Mouse (Mus musculus): Measurements from ENCODE around the gene Xylt2. TPM values are rescaled to one million over a fixed set of nuclear protein-coding genes. Genes with fewer than 3 reads are reported as not detected.

Gene Xylt2
- total RNA-seq, 2 experiments from 2014 or later: 17.1 to 18.6 TPM

GRCm38 (mm10) chr11:94620766-94621457, 56.4 kb downstream of the Xylt2 start:
- intact Hi-C loops (cut with DNase I): no loop called here
- no peak for DNase-seq

- no peak for DNase-seq
- intact Hi-C loops (cut with DNase I): no loop called here
These were observed 59.7 kb downstream of the Xylt2 start for GRCm38 (mm10) chr11:94617646-94618045.

- intact Hi-C loops (cut with DNase I): no loop called here
These were observed 61.8 kb downstream of the Xylt2 start for GRCm38 (mm10) chr11:94615494-94615893.

GRCm38 (mm10) chr11:94614603-94615002, 62.7 kb downstream of the Xylt2 start:
- DNase-seq: no peak
- intact Hi-C loops (cut with DNase I): no loop called here

More at GRCm38 (mm10) chr11:94615494-94615893, 61.8 kb downstream of the Xylt2 start:
- no peak for DNase-seq

Other genes starting within 250 kb of the Xylt2 start
- gene Cacna1g, start 203.3 kb downstream of the Xylt2 start, total RNA-seq (2021): 10 to 100 TPM; 33.4 to 41.3 TPM
- 1 to 10 TPM in 1 of 2 experiments, under 1 TPM in 1; 0.31 to 1.2 TPM for gene Spata20, start 191.3 kb downstream of the Xylt2 start, total RNA-seq (2021)
- gene Epn3, start 177.5 kb downstream of the Xylt2 start, total RNA-seq (2021): 10 to 100 TPM; 26.5 to 26.7 TPM
- 1 to 10 TPM; 3.9 to 4.9 TPM for gene Mycbpap, start 155.8 kb downstream of the Xylt2 start, total RNA-seq (2021)
- 10 to 100 TPM in 1 of 2 experiments, 1 to 10 TPM in 1; 9.8 to 10.2 TPM for gene Rsad1, start 128.3 kb downstream of the Xylt2 start, total RNA-seq (2021)
- gene Chad, start 112.5 kb downstream of the Xylt2 start, total RNA-seq (2021): under 1 TPM; 0.74 TPM
- 10 to 100 TPM; 44.5 to 49.6 TPM for gene Acsf2, start 75.6 kb downstream of the Xylt2 start, total RNA-seq (2021)
- gene Lrrc59, start 47.7 kb downstream of the Xylt2 start, total RNA-seq (2021): 10 to 100 TPM; 60.0 to 63.3 TPM
- 10 to 100 TPM; 76.6 to 77.1 TPM for gene Mrpl27, start 23.7 kb downstream of the Xylt2 start, total RNA-seq (2021)
- 1 to 10 TPM; 1.7 to 1.8 TPM for gene Eme1, start 23.6 kb downstream of the Xylt2 start, total RNA-seq (2021)
- not detected for gene Gm11541, start 27.0 kb upstream of the Xylt2 start, total RNA-seq (2021)
- 1 to 10 TPM; 1.1 to 1.4 TPM for gene Cdc34b, start 64.3 kb upstream of the Xylt2 start, total RNA-seq (2021)
- gene Tmem92, start 105.2 kb upstream of the Xylt2 start, total RNA-seq (2021): not detected